Mouse (Mus musculus): ENCODE results near the gene Srpk2. TPM values are rescaled to one million over a fixed set of nuclear protein-coding genes. Genes with fewer than 3 reads are reported as not detected.

The Srpk2 gene
- total and polyA plus RNA-seq, 3 experiments, result 20.6 to 31.1 (median 23.3) TPM

DNA sequence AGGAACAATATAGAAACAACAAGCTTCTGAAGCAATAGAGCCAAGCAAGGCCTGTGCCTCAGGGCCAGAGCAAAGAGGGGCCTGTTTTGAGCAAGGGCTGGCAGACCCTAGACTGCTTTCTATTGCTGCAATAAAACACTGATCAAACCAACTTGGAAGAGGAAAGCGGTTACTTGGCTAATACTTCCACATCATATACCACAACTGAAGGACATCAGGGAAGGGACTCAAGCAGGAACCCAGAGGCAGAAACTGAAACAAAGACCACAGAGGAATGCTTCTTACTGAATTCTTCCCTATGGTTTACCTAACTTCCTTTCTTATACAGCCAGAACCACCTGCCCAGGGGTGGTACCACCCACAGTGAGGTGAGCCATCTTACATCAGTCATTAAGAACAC, 162.8 kb downstream of the Srpk2 start:
- no peak overlapping the region for H3K9ac ChIP-seq (ENCODE audit: insufficient read depth, low read depth)
- H3K36me3 ChIP-seq (replicated peaks in 1 of 2; ENCODE audit: control insufficient read depth in 1 of 2, insufficient read depth in 1 of 2, low read length in 1 of 2), result peaks cover 44 to 87% of the 10 kb centered on the region in 2 experiments
- H3K4me3 ChIP-seq (replicated peaks in 1 of 3; ENCODE audit: low read depth in 2 of 3, low read length in 2 of 3, poor library complexity in 1 of 3), result no peak overlapping the region
- H3K27ac ChIP-seq (ENCODE audit: insufficient read depth, low read depth), result no peak overlapping the region
- H3K9me3 ChIP-seq (replicated peaks; ENCODE audit: low read length), result no peaks in the 10 kb centered on the region
- dilution Hi-C loops (cut with MboI; ENCODE audit: extremely low pct_ligation_motif_present, extremely low pct_unique_long_range_greater_than_20kb, low sequenced_read_pairs) (no loop called here), in situ Hi-C loops (cut with MboI; ENCODE audit: low pct_ligation_motif_present, low pct_unique_long_range_greater_than_20kb, low sequenced_read_pairs) (no loop called here)
- DNase-seq (ENCODE audit: extremely low read depth), result no peak
- H3K4me1 ChIP-seq (ENCODE audit: control insufficient read depth in 1 of 2, insufficient read depth in 2 of 2), result peaks cover 4 to 21% of the 10 kb centered on the region in 2 experiments; a peak in 2 of 4 replicates
- TF ChIP-seq NELFE (IDR thresholded peaks at IDR 0.05; ENCODE audit: low read depth, low read length) (no peak), KAT2A (IDR thresholded peaks at IDR 0.05; ENCODE audit: insufficient replicate concordance, low read length) (no peak), ZNF384 (IDR thresholded peaks at IDR 0.05; ENCODE audit: low read depth, low read length) (no peak), USF1 (IDR thresholded peaks at IDR 0.05; ENCODE audit: low read depth, low read length) (no peak), CTCF (conservative IDR thresholded peaks at IDR 0.05 in 1 of 2, IDR thresholded peaks at IDR 0.05 in 1 of 2; ENCODE audit: low read depth in 2 of 2, low read length in 2 of 2) (no peak), RAD21 (IDR thresholded peaks at IDR 0.05; ENCODE audit: low read depth, low read length) (no peak), ZKSCAN1 (IDR thresholded peaks at IDR 0.05; ENCODE audit: borderline replicate concordance, low read depth, low read length) (no peak), PAX5 (IDR thresholded peaks at IDR 0.05; ENCODE audit: low read length) (no peak), USF2 (conservative IDR thresholded peaks at IDR 0.05; ENCODE audit: low read depth, low read length) (no peak), POLR2A (IDR thresholded peaks at IDR 0.05; ENCODE audit: low read depth, low read length) (no peak)
- no peaks in the 10 kb centered on the region for H3K27me3 ChIP-seq (replicated peaks)
- no peaks in the 10 kb centered on the region for H3K79me2 ChIP-seq (replicated peaks; ENCODE audit: control insufficient read depth, extremely low read depth, insufficient read depth, poor library complexity, severe bottlenecking)
- H3K4me2 ChIP-seq (ENCODE audit: insufficient read depth, low read depth, poor library complexity, severe bottlenecking), result no peak overlapping the region

GRCm38 (mm10) chr5:23519679-23520078, 164.7 kb downstream of the Srpk2 start:
- in situ Hi-C loops (cut with MboI; ENCODE audit: low pct_ligation_motif_present, low pct_unique_long_range_greater_than_20kb, low sequenced_read_pairs) (loop anchor here (10.0 kb wide), 2 partner anchors 135 to 195 kb away; no protein-coding TSS in a partner anchor), dilution Hi-C loops (cut with MboI; ENCODE audit: extremely low pct_ligation_motif_present, extremely low pct_unique_long_range_greater_than_20kb, low sequenced_read_pairs) (no loop called here)
- no peak for DNase-seq (ENCODE audit: extremely low read depth)
- peaks cover 4 to 20% of the 10 kb centered on the region in 2 experiments; a peak in 2 of 4 replicates for H3K4me1 ChIP-seq (ENCODE audit: control insufficient read depth in 1 of 2, insufficient read depth in 2 of 2)
- H3K27me3 ChIP-seq (replicated peaks), result no peaks in the 10 kb centered on the region
- H3K4me3 ChIP-seq (replicated peaks in 1 of 3; ENCODE audit: low read depth in 2 of 3, low read length in 2 of 3, poor library complexity in 1 of 3), result no peak overlapping the region
- no peak overlapping the region for H3K9ac ChIP-seq (ENCODE audit: insufficient read depth, low read depth)
- no peak overlapping the region for H3K27ac ChIP-seq (ENCODE audit: insufficient read depth, low read depth)
- TF ChIP-seq MAFK (IDR thresholded peaks at IDR 0.05; ENCODE audit: insufficient replicate concordance, low read length) (no peak), HCFC1 (IDR thresholded peaks at IDR 0.05; ENCODE audit: low read depth, low read length) (no peak), MAX (IDR thresholded peaks at IDR 0.05; ENCODE audit: low read length) (no peak), CHD1 (IDR thresholded peaks at IDR 0.05; ENCODE audit: low read depth, low read length) (no peak), MXI1 (IDR thresholded peaks at IDR 0.05; ENCODE audit: low read depth, low read length) (no peak), ELF1 (IDR thresholded peaks at IDR 0.05; ENCODE audit: low read depth, low read length) (no peak), ZNF384 (IDR thresholded peaks at IDR 0.05; ENCODE audit: low read depth, low read length) (no peak), MAZ (IDR thresholded peaks at IDR 0.05; ENCODE audit: low read depth, low read length) (no peak), NELFE (IDR thresholded peaks at IDR 0.05; ENCODE audit: low read depth, low read length) (no peak), USF2 (conservative IDR thresholded peaks at IDR 0.05; ENCODE audit: low read depth, low read length) (no peak), MYC (IDR thresholded peaks at IDR 0.05; ENCODE audit: low read depth, low read length) (no peak)
- no peaks in the 10 kb centered on the region for H3K79me2 ChIP-seq (replicated peaks; ENCODE audit: control insufficient read depth, extremely low read depth, insufficient read depth, poor library complexity, severe bottlenecking)
- H3K4me2 ChIP-seq (ENCODE audit: insufficient read depth, low read depth, poor library complexity, severe bottlenecking), result no peak overlapping the region
- H3K9me3 ChIP-seq (replicated peaks; ENCODE audit: low read length), result no peaks in the 10 kb centered on the region
- peaks cover 39 to 82% of the 10 kb centered on the region in 2 experiments for H3K36me3 ChIP-seq (replicated peaks in 1 of 2; ENCODE audit: control insufficient read depth in 1 of 2, insufficient read depth in 1 of 2, low read length in 1 of 2)
